Mouse (Mus musculus): Measurements from ENCODE around the gene Prr19. TPM values are rescaled to one million over a fixed set of nuclear protein-coding genes. Genes with fewer than 3 reads are reported as not detected.

The Prr19 gene
- polyA plus RNA-seq, 1 experiment: not detected

GRCm38 (mm10) chr7:25290911-25291310 is 10.3 kb upstream of the Prr19 start:
- H3K4me3 ChIP-seq (ENCODE audit: insufficient read depth, low read length): no peak overlapping the region
- no peak overlapping the region for H3K27ac ChIP-seq (ENCODE audit: insufficient read depth, low read depth, low read length)
- no peaks in the 10 kb centered on the region for H3K4me1 ChIP-seq (ENCODE audit: control insufficient read depth, insufficient read depth, low read length)
- TF ChIP-seq POLR2A (IDR thresholded peaks at IDR 0.05; ENCODE audit: borderline replicate concordance, low read depth, low read length) (no peak), CTCF (IDR thresholded peaks at IDR 0.05; ENCODE audit: low read depth, low read length) (no peak)

- no peak overlapping the region for H3K27ac ChIP-seq (ENCODE audit: insufficient read depth, low read depth, low read length)
- H3K4me1 ChIP-seq (ENCODE audit: control insufficient read depth, insufficient read depth, low read length): no peaks in the 10 kb centered on the region
- no peak overlapping the region for H3K4me3 ChIP-seq (ENCODE audit: insufficient read depth, low read length)
- TF ChIP-seq POLR2A (IDR thresholded peaks at IDR 0.05; ENCODE audit: borderline replicate concordance, low read depth, low read length) (no peak), CTCF (IDR thresholded peaks at IDR 0.05; ENCODE audit: low read depth, low read length) (no peak)
Measured at GRCm38 (mm10) chr7:25292107-25292506, 9.1 kb upstream of the Prr19 start.

- TF ChIP-seq POLR2A (IDR thresholded peaks at IDR 0.05; ENCODE audit: borderline replicate concordance, low read depth, low read length) (no peak), CTCF (IDR thresholded peaks at IDR 0.05; ENCODE audit: low read depth, low read length) (no peak)
- 0 out of 2 replicates have a peak, but pooled peaks cover 2% of the 10 kb centered on the region for H3K4me1 ChIP-seq (ENCODE audit: control insufficient read depth, insufficient read depth, low read length)
Measured at GRCm38 (mm10) chr7:25293191-25293739, 7.9 kb upstream of the Prr19 start.

GRCm38 (mm10) chr7:25294495-25294894 is 6.7 kb upstream of the Prr19 start:
- H3K4me3 ChIP-seq (ENCODE audit: insufficient read depth, low read length): no peak overlapping the region
- no peak overlapping the region for H3K27ac ChIP-seq (ENCODE audit: insufficient read depth, low read depth, low read length)
- H3K4me1 ChIP-seq (ENCODE audit: control insufficient read depth, insufficient read depth, low read length): 0 out of 2 replicates have a peak, but pooled peaks cover 2% of the 10 kb centered on the region
- no peak for TF ChIP-seq POLR2A (IDR thresholded peaks at IDR 0.05; ENCODE audit: borderline replicate concordance, low read depth, low read length)
- no peak for TF ChIP-seq CTCF (IDR thresholded peaks at IDR 0.05; ENCODE audit: low read depth, low read length)

More at GRCm38 (mm10) chr7:25293191-25293739, 7.9 kb upstream of the Prr19 start:
- Histone ChIP-seq H3K27ac (ENCODE audit: insufficient read depth, low read depth, low read length) (no peak overlapping the region), H3K4me3 (ENCODE audit: insufficient read depth, low read length) (no peak overlapping the region)

- Histone ChIP-seq H3K4me1 (ENCODE audit: control insufficient read depth, insufficient read depth, low read length) (0 out of 2 replicates have a peak, but pooled peaks cover 2% of the 10 kb centered on the region), H3K27ac (ENCODE audit: insufficient read depth, low read depth, low read length) (no peak overlapping the region), H3K4me3 (ENCODE audit: insufficient read depth, low read length) (no peak overlapping the region)
- no peak for TF ChIP-seq CTCF (IDR thresholded peaks at IDR 0.05; ENCODE audit: low read depth, low read length)
- no peak for TF ChIP-seq POLR2A (IDR thresholded peaks at IDR 0.05; ENCODE audit: borderline replicate concordance, low read depth, low read length)
Measured at GRCm38 (mm10) chr7:25294960-25295722, 6.1 kb upstream of the Prr19 start.

- H3K27ac ChIP-seq (ENCODE audit: insufficient read depth, low read depth, low read length): no peak overlapping the region
- TF ChIP-seq CTCF (IDR thresholded peaks at IDR 0.05; ENCODE audit: low read depth, low read length) (no peak), POLR2A (IDR thresholded peaks at IDR 0.05; ENCODE audit: borderline replicate concordance, low read depth, low read length) (no peak)
- peak overlapping the region; percentile 73 for H3K4me3 ChIP-seq (ENCODE audit: insufficient read depth, low read length)
- 0 out of 2 replicates have a peak, but pooled peaks cover 2% of the 10 kb centered on the region for H3K4me1 ChIP-seq (ENCODE audit: control insufficient read depth, insufficient read depth, low read length)
Measured at GRCm38 (mm10) chr7:25296945-25297453, 4.2 kb upstream of the Prr19 start.

GRCm38 (mm10) chr7:25297454-25298325 is 3.5 kb upstream of the Prr19 start, which contains the start of gene Pafah1b3:
Pafah1b3 (minus strand) TSS chr7:25297986.
- peak within 1 kb of the TSS; percentile 73 for H3K4me3 ChIP-seq (ENCODE audit: insufficient read depth, low read length)
- 0 out of 2 replicates have a peak, but pooled peaks cover 2% of the 10 kb centered on the region for H3K4me1 ChIP-seq (ENCODE audit: control insufficient read depth, insufficient read depth, low read length)
- no peak for TF ChIP-seq CTCF (IDR thresholded peaks at IDR 0.05; ENCODE audit: low read depth, low read length)
- TF ChIP-seq POLR2A (IDR thresholded peaks at IDR 0.05; ENCODE audit: borderline replicate concordance, low read depth, low read length): no peak
- H3K27ac ChIP-seq (ENCODE audit: insufficient read depth, low read depth, low read length): 0 out of 2 replicates have a peak within 1 kb of the TSS, but pooled peaks have one; percentile 23

GRCm38 (mm10) chr7:25303003-25303684 is 1.9 kb downstream of the Prr19 start:
- no peak overlapping the region for H3K4me3 ChIP-seq (ENCODE audit: insufficient read depth, low read length)
- TF ChIP-seq POLR2A (IDR thresholded peaks at IDR 0.05; ENCODE audit: borderline replicate concordance, low read depth, low read length) (no peak), CTCF (IDR thresholded peaks at IDR 0.05; ENCODE audit: low read depth, low read length) (no peak)
- 0 out of 2 replicates have a peak, but pooled peaks cover 4% of the 10 kb centered on the region for H3K4me1 ChIP-seq (ENCODE audit: control insufficient read depth, insufficient read depth, low read length)
- H3K27ac ChIP-seq (ENCODE audit: insufficient read depth, low read depth, low read length): no peak overlapping the region

GRCm38 (mm10) chr7:25303685-25304006 is 2.4 kb downstream of the Prr19 start:
- Histone ChIP-seq H3K4me3 (ENCODE audit: insufficient read depth, low read length) (no peak overlapping the region), H3K27ac (ENCODE audit: insufficient read depth, low read depth, low read length) (no peak overlapping the region), H3K4me1 (ENCODE audit: control insufficient read depth, insufficient read depth, low read length) (0 out of 2 replicates have a peak, but pooled peaks cover 3% of the 10 kb centered on the region)
- no peak for TF ChIP-seq CTCF (IDR thresholded peaks at IDR 0.05; ENCODE audit: low read depth, low read length)
- TF ChIP-seq POLR2A (IDR thresholded peaks at IDR 0.05; ENCODE audit: borderline replicate concordance, low read depth, low read length): no peak
